Mouse (Mus musculus): Measurements from ENCODE around the gene Gm17622.

GRCm38 (mm10) chr13:96533742-96534141, 43.2 kb downstream of the Gm17622 start:
- TF ChIP-seq CTCF (IDR thresholded peaks at IDR 0.05; ENCODE audit: borderline replicate concordance, insufficient read depth, low read length) (no peak), POLR2A (IDR thresholded peaks at IDR 0.05; ENCODE audit: low read depth, low read length) (no peak)

Data from embryonic fibroblast, embryonic 13.5 days (primary cell).